Mouse (Mus musculus) lung, adult 2 months (tissue): ENCODE data around the gene Arf5.

Experiments used
- CTCF ChIP-seq: fragments of 200-500 bp; IDR thresholded peaks from 2 replicates; pipeline ENCODE4 v1.5.1; 2011; ENCODE audit warnings: mild to moderate bottlenecking, low read length, control low read depth; ENCODE audit not compliant: insufficient read depth
- POLR2A ChIP-seq: fragments of 200-500 bp; IDR thresholded peaks from 2 replicates; pipeline ENCODE4 v1.6.1; 2011; ENCODE audit warnings: low read depth, mild to moderate bottlenecking, control low read depth, low read length, borderline replicate concordance; ENCODE audit errors: extremely low read depth

GRCm38 (mm10) chr6:28389038-28389437 is 34.3 kb upstream of the Arf5 start:
- TF ChIP-seq CTCF (no peak), POLR2A (no peak)
